Mouse (Mus musculus) liver, embryonic 14.5 days (tissue): ENCODE data around the gene Ptp4a2. TPM values are rescaled to one million over a fixed set of nuclear protein-coding genes. Genes with fewer than 3 reads are reported as not detected.

Source experiments
- ATAC-seq: fragments of 200-750 bp; cut with Nextera tagmentation; 2 replicates; pipeline ENCODE4 v1.8.0; 2017; ENCODE audit warnings: moderate number of reproducible peaks, mild to moderate bottlenecking, moderate library complexity; ENCODE audit not compliant: insufficient read depth
- DNase-seq, 3 experiments: peaks; one replicate each; pipeline ENCODE4 v3.0.0-alpha.2; 2012 to 2013; ENCODE audit warnings: low read depth in 3 of 3, low spot score in 3 of 3
- H3K27ac ChIP-seq: fragments of 300-500 bp; sonication (generic); 2 replicates; pipeline ENCODE4 v1.5.1; 2014; ENCODE audit warnings: moderate library complexity, mild to moderate bottlenecking, control low read depth, inconsistent platforms
- H3K27me3 ChIP-seq: fragments of 300-500 bp; sonication (generic); 2 replicates; pipeline ENCODE4 v1.6.1; 2014; ENCODE audit warnings: mild to moderate bottlenecking, low read length, moderate library complexity; ENCODE audit not compliant: control insufficient read depth, insufficient read depth
- H3K36me3 ChIP-seq: fragments of 300-500 bp; sonication (generic); replicated peaks from 2 replicates; pipeline ENCODE4 v1.6.1; 2014; ENCODE audit warnings: low read depth; ENCODE audit not compliant: control insufficient read depth, insufficient read depth
- H3K4me1 ChIP-seq, 2 experiments: fragments of 200-500 bp in 1 of 2; fragments of 300-500 bp in 1 of 2; sonication (generic) in 1 of 2; replicated peaks; 2 replicates each; pipeline ENCODE4 v1.6.1; 2012 to 2014; ENCODE audit warnings: antibody characterized with exemption in 1 of 2, inconsistent platforms in 1 of 2, low read length in 1 of 2; ENCODE audit not compliant: control insufficient read depth in 2 of 2, insufficient read depth in 2 of 2
- H3K4me2 ChIP-seq: fragments of 300-500 bp; sonication (generic); 2 replicates; pipeline ENCODE4 v1.6.1; 2014; ENCODE audit warnings: low read depth, mild to moderate bottlenecking, control low read depth, moderate library complexity
- H3K4me3 ChIP-seq, 2 experiments: fragments of 200-500 bp in 1 of 2; fragments of 300-500 bp in 1 of 2; sonication (generic) in 1 of 2; 2 replicates each; pipeline ENCODE4 v1.5.1; 2012 to 2014; ENCODE audit warnings: low read depth in 2 of 2, low read length in 2 of 2, mild to moderate bottlenecking in 2 of 2, control low read depth in 1 of 2, inconsistent platforms in 1 of 2, moderate library complexity in 1 of 2; ENCODE audit not compliant: insufficient read depth in 1 of 2
- H3K9ac ChIP-seq: fragments of 300-500 bp; sonication (generic); replicated peaks from 2 replicates; pipeline ENCODE4 v1.6.1; 2014; ENCODE audit warnings: mild to moderate bottlenecking, control low read depth, moderate library complexity
- H3K9me3 ChIP-seq: fragments of 300-500 bp; sonication (generic); 2 replicates; pipeline ENCODE4 v1.6.1; 2016; ENCODE audit warnings: low read length, mixed read lengths; ENCODE audit not compliant: control insufficient read depth
- CTCF ChIP-seq: IDR thresholded peaks from 2 replicates; pipeline ENCODE4 v1.5.1; 2016; ENCODE audit warnings: antibody characterized with exemption, low read depth, control low read depth
- EP300 ChIP-seq: IDR thresholded peaks from 2 replicates; pipeline ENCODE4 v1.6.1; 2016; ENCODE audit warnings: antibody characterized with exemption, low read depth
- WGBS: fragments of 180-500 bp; shearing (Covaris S2); extraction: QIAGEN DNeasy Blood & Tissue Kit; methylation state at CpG from one replicate; pipeline ENCODE4 v1.1.7; 2014; ENCODE audit not compliant: insufficient replicate concordance; 5-methylcytosine and 5-hydroxymethylcytosine counted together
- polyA plus RNA-seq, 2 experiments: library from polyadenylated mRNA; depleted of rRNA in 1 of 2; stranded (reverse) in 1 of 2; unstranded in 1 of 2; fragments of >200 nt; fragmentation: Nextera tagmentation in 1 of 2; extraction: Ambion mirVana in 1 of 2; gene quantifications; 2 replicates each; pipeline versions ENCODE4 v1.2.1 to v1.2.3; 2012 to 2014

The Ptp4a2 gene
- polyA plus RNA-seq, 2 experiments, result 42.2 to 150 TPM

DNA sequence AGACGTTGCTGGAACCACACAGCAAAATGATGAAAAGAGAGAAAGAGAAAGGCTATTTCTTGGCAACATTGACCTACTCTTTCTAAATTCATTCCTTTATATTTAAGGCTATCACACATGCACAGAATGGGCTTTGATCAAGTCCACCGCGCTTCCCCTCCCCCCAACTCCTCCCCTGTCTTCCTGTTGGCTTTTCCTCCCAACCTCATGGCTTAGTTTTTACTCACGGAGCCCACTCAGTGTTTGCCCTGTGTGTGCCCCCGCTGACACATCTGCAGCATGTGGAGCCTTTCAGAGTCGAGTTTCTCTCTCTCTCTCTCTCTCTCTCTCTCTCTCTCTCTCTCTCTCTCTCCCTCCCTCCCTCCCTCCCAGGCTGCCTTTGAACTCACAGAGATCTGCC is 40.4 kb upstream of the Ptp4a2 start:
- 21% methylated on average over 6 of the region's 6 CpGs for WGBS
- H3K9ac ChIP-seq, result no peak overlapping the region
- no peak overlapping the region for H3K27ac ChIP-seq
- TF ChIP-seq EP300 (no peak), CTCF (no peak)
- H3K9me3 ChIP-seq, result no peaks in the 10 kb centered on the region
- no peaks in the 10 kb centered on the region for H3K4me1 ChIP-seq
- no peaks in the 10 kb centered on the region for H3K27me3 ChIP-seq
- H3K36me3 ChIP-seq, result no peaks in the 10 kb centered on the region
- H3K4me3 ChIP-seq, result no peak overlapping the region
- ATAC-seq (no peak), DNase-seq (no peak)
- no peak overlapping the region for H3K4me2 ChIP-seq

DNA sequence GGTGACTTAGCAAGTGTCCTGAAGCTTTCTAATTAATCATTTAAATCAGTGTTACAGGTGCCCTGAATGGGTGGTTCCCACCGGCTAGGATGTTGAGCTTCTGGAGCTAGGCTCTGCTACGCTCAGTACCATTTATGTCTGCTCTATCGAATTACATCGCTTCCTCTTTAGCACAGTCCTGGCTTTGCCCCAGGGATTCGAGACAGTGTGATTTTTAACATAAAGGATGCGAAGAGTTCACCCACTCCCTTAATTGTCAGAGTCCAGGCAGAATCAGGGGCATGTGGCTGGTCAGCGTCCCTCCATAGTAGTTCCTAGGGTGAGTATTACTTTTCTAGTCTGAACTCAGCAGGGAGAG is 39.7 kb upstream of the Ptp4a2 start:
- Histone ChIP-seq H3K27me3 (no peaks in the 10 kb centered on the region), H3K9ac (no peak overlapping the region), H3K27ac (no peak overlapping the region), H3K9me3 (no peaks in the 10 kb centered on the region), H3K4me1 (no peaks in the 10 kb centered on the region), H3K4me2 (peak overlapping the region; percentile 9; the same call in 1 of the 2 replicates), H3K4me3 (no peak overlapping the region), H3K36me3 (no peaks in the 10 kb centered on the region)
- ATAC-seq (no peak), DNase-seq (no peak)
- TF ChIP-seq CTCF (no peak), EP300 (no peak)
- 26% methylated on average over 7 of the region's 7 CpGs for WGBS

DNA sequence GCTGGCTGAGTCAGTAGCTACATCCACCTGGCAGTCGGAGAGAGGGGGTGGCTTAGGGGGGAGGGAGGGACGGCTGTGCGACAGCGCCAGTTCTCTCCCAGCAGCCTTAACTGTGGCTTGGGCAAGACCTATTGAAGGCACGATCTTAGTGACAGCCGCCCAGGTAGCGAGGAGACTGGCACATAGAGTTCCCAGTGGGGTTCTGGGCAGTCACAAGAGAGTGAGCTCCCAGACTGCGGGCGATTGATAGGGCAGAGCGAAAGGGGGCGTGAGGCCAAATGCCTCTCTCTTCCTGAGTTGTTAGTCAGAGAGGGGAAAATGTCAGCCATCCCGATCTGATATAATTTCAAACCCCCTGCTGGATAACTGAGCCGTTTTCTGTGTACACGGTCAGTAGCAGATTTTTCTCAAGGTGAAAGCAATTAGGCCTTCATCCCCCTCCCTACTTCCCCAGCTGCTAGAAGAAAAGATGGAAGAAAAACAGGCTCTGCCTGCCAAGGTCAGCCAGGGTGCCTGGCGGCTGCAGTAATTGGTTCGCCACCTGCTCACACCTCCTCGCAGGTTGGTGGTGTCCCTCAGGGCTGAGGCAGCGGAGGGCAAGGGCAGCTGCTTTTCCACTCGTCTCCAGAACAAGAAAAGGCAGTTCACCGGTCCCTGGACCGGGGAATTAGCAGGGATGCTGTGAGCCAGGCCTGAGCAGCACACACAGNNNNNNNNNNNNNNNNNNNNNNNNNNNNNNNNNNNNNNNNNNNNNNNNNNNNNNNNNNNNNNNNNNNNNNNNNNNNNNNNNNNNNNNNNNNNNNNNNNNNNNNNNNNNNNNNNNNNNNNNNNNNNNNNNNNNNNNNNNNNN is 39.1 kb upstream of the Ptp4a2 start:
- ATAC-seq (no peak), DNase-seq (no peak)
- no peaks in the 10 kb centered on the region for H3K27me3 ChIP-seq
- WGBS, result 11% methylated on average over 21 of the region's 21 CpGs
- H3K4me3 ChIP-seq, result no peak overlapping the region
- H3K4me2 ChIP-seq, result peak overlapping the region; percentile 9; the same call in 1 of the 2 replicates
- no peak for TF ChIP-seq EP300
- TF ChIP-seq CTCF, result no peak
- H3K9ac ChIP-seq, result no peak overlapping the region
- no peaks in the 10 kb centered on the region for H3K4me1 ChIP-seq
- no peaks in the 10 kb centered on the region for H3K36me3 ChIP-seq
- H3K27ac ChIP-seq, result no peak overlapping the region
- H3K9me3 ChIP-seq, result no peaks in the 10 kb centered on the region

DNA sequence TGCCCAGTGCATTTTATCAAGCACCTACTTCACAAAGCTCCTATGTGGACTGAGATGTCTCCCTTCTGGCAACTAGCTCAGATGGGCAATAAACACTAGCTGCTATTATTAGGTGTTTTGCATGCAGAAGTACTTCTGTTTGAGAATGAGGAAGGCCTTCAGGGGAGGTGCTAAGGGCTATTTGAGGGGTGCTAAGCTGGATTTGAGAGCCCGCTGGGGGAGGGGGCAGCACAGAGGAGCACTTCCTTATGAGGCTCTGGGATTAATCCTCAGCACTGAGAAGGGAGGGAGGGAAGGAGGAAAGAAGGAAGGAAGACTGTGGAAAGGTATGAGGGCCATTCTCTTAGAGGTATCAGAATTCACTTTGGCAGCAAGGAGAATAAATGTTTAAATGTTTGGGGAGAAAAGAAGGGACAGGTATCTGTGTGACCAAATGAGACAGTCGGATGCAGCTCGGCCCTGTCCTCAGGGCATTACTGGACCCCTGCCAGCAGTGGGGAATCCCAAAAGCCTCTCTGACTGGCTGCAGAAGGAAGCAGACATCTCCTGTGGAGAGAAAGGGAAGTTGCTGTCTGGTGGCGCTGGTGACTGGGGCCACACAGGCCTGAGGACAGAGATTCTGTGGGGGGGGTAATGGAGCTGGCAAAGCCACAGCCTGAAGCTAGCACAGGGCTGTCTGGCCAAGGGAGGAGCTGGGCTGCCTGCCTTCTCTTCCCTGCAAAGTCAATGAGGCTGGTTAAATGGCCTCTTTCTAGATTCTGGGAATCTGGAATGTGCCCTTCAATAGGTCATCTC is 28.9 kb upstream of the Ptp4a2 start:
- Histone ChIP-seq H3K9me3 (no peaks in the 10 kb centered on the region), H3K4me1 (peaks cover 0 to 2% of the 10 kb centered on the region in 2 experiments; a peak in 1 of 4 replicates), H3K27ac (no peak overlapping the region), H3K4me3 (no peak overlapping the region), H3K4me2 (no peak overlapping the region), H3K36me3 (no peaks in the 10 kb centered on the region), H3K27me3 (no peaks in the 10 kb centered on the region), H3K9ac (no peak overlapping the region)
- peak; percentile 28; the same call in 1 of the 2 replicates for ATAC-seq
- no peak for DNase-seq
- 21% methylated on average over 4 of the region's 4 CpGs for WGBS
- TF ChIP-seq CTCF, result no peak
- no peak for TF ChIP-seq EP300

DNA sequence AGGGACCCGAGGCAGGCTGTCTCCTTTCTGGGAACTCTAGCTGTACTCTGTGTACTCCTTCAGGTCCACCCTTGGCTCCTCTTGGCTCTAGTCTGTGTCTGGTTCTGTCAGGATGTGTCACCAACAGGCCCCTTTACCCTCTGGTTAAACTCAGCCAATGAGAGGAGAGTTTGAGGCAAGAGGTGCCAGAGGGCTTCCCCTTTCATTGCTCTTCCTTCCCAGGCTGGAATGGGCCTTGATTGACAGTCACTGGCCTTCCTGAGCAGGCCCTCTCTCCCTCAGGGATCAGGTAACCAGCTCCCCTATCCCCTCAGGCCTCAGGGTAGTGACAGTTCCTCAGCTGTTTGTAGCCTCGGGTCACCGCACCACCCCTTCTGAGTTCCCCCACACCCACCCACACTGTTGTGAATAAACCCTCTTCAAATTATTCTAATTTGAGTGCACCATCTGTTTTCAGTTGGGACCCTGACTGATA is 28.1 kb upstream of the Ptp4a2 start:
- no peak for DNase-seq
- H3K36me3 ChIP-seq, result no peaks in the 10 kb centered on the region
- H3K27me3 ChIP-seq, result no peaks in the 10 kb centered on the region
- H3K4me1 ChIP-seq, result peaks cover 0 to 2% of the 10 kb centered on the region in 2 experiments; a peak in 1 of 4 replicates
- H3K4me2 ChIP-seq, result no peak overlapping the region
- H3K9me3 ChIP-seq, result no peaks in the 10 kb centered on the region
- no peak overlapping the region for H3K9ac ChIP-seq
- WGBS, result 41% methylated on average over 3 of the region's 3 CpGs
- TF ChIP-seq EP300 (no peak), CTCF (no peak)
- H3K27ac ChIP-seq, result no peak overlapping the region
- no peak for ATAC-seq
- H3K4me3 ChIP-seq, result no peak overlapping the region
